Mouse (Mus musculus) forebrain, embryonic 16.5 days (tissue): Measurements from ENCODE around the gene Tmem131. TPM values are rescaled to one million over a fixed set of nuclear protein-coding genes. Genes with fewer than 3 reads are reported as not detected.

ENCODE experiments used
- ATAC-seq: fragments of 200-750 bp; cut with Nextera tagmentation; 2 replicates; pipeline ENCODE4 v1.8.0; 2017; ENCODE audit warnings: mild to moderate bottlenecking, moderate library complexity
- H3K27ac ChIP-seq: fragments of 300-500 bp; sonication (generic); 2 replicates; pipeline ENCODE4 v1.5.1; 2014; ENCODE audit warnings: low read length, control low read depth
- H3K27me3 ChIP-seq: fragments of 300-500 bp; sonication (generic); replicated peaks from 2 replicates; pipeline ENCODE4 v1.6.1; 2014; ENCODE audit warnings: low read length; ENCODE audit not compliant: control insufficient read depth, insufficient read depth
- H3K36me3 ChIP-seq: fragments of 300-500 bp; sonication (generic); 2 replicates; pipeline ENCODE4 v1.6.1; 2014; ENCODE audit not compliant: control insufficient read depth, insufficient read depth
- H3K4me1 ChIP-seq: fragments of 300-500 bp; sonication (generic); replicated peaks from 2 replicates; pipeline ENCODE4 v1.6.1; 2014; ENCODE audit warnings: low read length; ENCODE audit not compliant: control insufficient read depth, insufficient read depth
- H3K4me2 ChIP-seq: fragments of 300-500 bp; sonication (generic); 2 replicates; pipeline ENCODE4 v1.6.1; 2014; ENCODE audit warnings: mild to moderate bottlenecking, low read length, control low read depth
- H3K4me3 ChIP-seq: fragments of 300-500 bp; sonication (generic); replicated peaks from 2 replicates; pipeline ENCODE4 v1.5.1; 2014; ENCODE audit warnings: mild to moderate bottlenecking, low read length, control low read depth
- H3K9ac ChIP-seq: fragments of 300-500 bp; sonication (generic); replicated peaks from 2 replicates; pipeline ENCODE4 v1.6.1; 2014; ENCODE audit warnings: low read depth, low read length, control low read depth
- H3K9me3 ChIP-seq: fragments of 300-500 bp; sonication (generic); 2 replicates; pipeline ENCODE4 v1.6.1; 2016; ENCODE audit warnings: low read length; ENCODE audit not compliant: control insufficient read depth
- WGBS: fragments of 180-500 bp; shearing (Covaris S2); extraction: QIAGEN DNeasy Blood & Tissue Kit; methylation state at CpG from one replicate; pipeline ENCODE4 v1.1.7; 2014; 5-methylcytosine and 5-hydroxymethylcytosine counted together
- polyA plus RNA-seq: library from polyadenylated mRNA; unstranded; fragments of >200 nt; fragmentation: Nextera tagmentation; extraction: Ambion mirVana; gene quantifications from 2 replicates; pipeline ENCODE4 v1.2.1, GENCODE M21; 2015

Tmem131 gene
- polyA plus RNA-seq, 1 experiment from 2014 or later = 14.4 TPM

DNA sequence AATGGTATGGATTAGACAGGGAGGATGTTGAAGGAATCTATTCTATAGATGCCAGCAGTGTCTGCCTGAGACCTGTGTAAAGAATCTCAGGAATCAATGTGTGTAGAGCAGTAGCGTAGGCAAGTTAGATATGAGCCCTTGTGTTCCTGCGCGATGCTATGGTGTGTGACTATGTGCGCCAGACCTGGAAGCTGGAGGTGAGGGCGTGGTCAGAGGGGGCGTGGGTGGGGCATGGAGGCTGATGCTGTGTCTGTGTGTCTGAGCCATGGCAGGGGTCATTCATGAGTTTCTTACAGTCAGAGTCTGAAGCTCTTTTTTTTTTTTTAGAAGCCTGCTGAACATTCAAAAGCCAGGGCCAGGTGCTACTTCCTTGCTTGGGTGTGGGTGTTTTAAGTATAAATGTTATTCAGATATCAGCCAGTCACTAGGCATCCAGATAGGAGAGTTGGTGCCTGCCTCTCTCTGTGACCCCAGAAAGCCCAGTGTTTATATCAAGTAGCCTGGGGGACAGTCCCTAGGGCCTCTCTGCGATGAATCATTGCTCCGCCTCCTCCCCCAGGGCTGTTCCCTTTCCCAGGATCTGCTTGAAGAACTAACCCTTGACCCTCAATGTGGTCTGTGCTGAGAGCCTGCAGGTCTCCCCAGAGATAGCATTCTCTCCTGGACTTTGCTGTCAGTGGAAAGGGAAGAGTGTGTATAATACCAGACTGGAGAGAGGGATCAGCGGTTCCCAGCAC is 171.1 kb downstream of the Tmem131 start:
- WGBS = 88% methylated on average over 9 of the region's 9 CpGs
- no peak for ATAC-seq

DNA sequence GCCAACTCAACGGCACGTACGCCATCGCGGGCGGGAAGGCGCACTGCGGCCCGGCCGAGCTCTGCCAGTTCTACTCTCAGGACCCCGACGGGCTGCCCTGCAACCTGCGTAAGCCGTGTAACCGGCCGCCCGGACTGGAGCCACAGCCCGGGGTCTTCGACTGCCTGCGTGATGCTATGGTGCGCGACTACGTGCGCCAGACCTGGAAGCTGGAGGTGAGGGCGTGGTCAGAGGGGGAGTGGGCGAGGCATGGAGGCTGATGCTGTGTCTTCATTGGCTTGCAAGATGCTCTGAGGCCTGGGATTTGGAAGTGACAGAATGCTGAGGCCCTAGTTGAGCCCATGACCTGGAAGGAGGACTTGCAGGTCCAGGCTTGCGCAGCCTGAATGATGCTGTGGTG is 172.5 kb downstream of the Tmem131 start:
- ATAC-seq = no peak

More for the DNA sequence above, 171.1 kb downstream of the Tmem131 start:
- no peak overlapping the region for H3K9ac ChIP-seq
- no peak overlapping the region for H3K4me3 ChIP-seq
- no peaks in the 10 kb centered on the region for H3K4me1 ChIP-seq
- H3K9me3 ChIP-seq = no peaks in the 10 kb centered on the region
- H3K27me3 ChIP-seq = peaks cover 3% of the 10 kb centered on the region
- no peak overlapping the region for H3K27ac ChIP-seq
- no peaks in the 10 kb centered on the region for H3K36me3 ChIP-seq
- no peak overlapping the region for H3K4me2 ChIP-seq

DNA sequence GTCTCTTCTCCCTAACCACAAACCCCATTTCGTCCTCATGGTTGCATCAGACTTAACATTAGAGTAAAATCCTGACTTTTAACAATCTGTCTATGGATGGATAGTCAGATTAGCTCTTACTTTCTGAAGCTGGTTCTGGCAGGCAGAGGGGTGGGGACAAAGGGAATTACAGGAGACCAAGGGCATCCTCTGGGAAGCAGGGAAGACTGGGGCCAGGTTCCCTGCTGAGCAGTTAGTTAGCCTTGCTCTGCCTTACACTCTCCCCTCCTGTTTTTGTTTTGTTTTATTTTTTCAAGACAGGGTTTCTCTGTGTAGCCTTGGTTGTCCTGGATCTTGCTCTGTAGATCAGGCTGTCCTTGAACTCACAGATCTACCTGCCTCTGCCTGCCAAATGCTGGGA is 173.5 kb downstream of the Tmem131 start:
- no peak overlapping the region for H3K4me3 ChIP-seq
- WGBS = 81% methylated on average over 1 of the region's 1 CpGs
- H3K36me3 ChIP-seq = no peaks in the 10 kb centered on the region
- no peaks in the 10 kb centered on the region for H3K4me1 ChIP-seq
- peaks cover 3% of the 10 kb centered on the region for H3K27me3 ChIP-seq
- no peak overlapping the region for H3K4me2 ChIP-seq
- ATAC-seq = no peak
- no peak overlapping the region for H3K9ac ChIP-seq
- H3K27ac ChIP-seq = no peak overlapping the region
- H3K9me3 ChIP-seq = no peaks in the 10 kb centered on the region

More for the DNA sequence above, 172.5 kb downstream of the Tmem131 start:
- H3K4me2 ChIP-seq = peak overlapping the region; percentile 43
- H3K9me3 ChIP-seq = no peaks in the 10 kb centered on the region
- H3K27ac ChIP-seq = no peak overlapping the region
- H3K36me3 ChIP-seq = no peaks in the 10 kb centered on the region
- H3K4me3 ChIP-seq = peak overlapping the region; percentile 28
- 0 out of 2 replicates have a peak overlapping the region, but pooled peaks have one; percentile 32 for H3K9ac ChIP-seq
- no peaks in the 10 kb centered on the region for H3K4me1 ChIP-seq
- WGBS = 22% methylated on average over 27 of the region's 27 CpGs
- peaks cover 3% of the 10 kb centered on the region for H3K27me3 ChIP-seq

DNA sequence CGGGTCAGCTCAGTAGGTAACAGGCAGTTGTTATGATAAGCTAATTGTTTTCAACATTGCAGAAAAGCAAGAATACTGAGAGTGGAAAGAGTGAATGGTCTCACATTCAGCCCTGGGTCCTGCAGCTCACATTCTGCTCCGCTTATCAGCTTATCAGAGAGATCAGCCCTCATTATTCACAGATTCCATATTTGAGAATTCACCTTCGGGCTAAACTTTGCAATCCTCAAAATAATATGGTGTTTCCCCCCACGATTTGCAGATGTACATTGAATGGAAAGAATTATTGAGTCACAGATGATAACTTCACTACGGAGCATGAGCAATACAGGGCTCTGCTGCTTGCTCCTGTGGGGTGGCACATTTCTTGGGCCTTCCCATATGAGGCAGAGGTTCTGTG is 174.7 kb downstream of the Tmem131 start:
- WGBS = 80% methylated on average over 5 of the region's 5 CpGs
- Histone ChIP-seq H3K4me2 (no peak overlapping the region), H3K36me3 (no peaks in the 10 kb centered on the region), H3K4me3 (no peak overlapping the region), H3K27me3 (peaks cover 3% of the 10 kb centered on the region), H3K27ac (no peak overlapping the region), H3K9me3 (no peaks in the 10 kb centered on the region), H3K9ac (no peak overlapping the region), H3K4me1 (no peaks in the 10 kb centered on the region)
- ATAC-seq = no peak

DNA sequence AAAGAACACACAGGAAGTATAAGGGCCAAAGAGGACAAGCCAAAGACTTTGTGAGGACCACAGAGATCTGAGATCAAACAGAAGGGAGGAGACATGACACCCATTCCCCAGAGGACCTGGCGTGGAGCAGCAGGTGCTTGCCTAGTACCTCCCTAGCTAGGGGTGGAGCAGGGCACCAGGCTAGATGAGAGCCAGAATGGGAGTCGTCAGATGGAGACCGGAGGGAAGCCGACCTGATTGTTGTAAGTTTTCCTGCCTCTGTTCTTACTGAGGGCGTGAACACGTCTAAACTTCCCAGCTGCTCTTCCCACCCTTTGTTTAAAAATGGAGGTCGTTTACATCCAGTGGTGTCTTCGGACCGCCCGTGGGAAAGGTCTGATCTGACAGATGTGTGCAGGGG is 176.1 kb downstream of the Tmem131 start:
- Histone ChIP-seq H3K9me3 (no peaks in the 10 kb centered on the region), H3K27me3 (peaks cover 3% of the 10 kb centered on the region), H3K9ac (no peak overlapping the region), H3K4me1 (no peaks in the 10 kb centered on the region), H3K4me3 (no peak overlapping the region), H3K36me3 (no peaks in the 10 kb centered on the region), H3K27ac (no peak overlapping the region), H3K4me2 (no peak overlapping the region)
- no peak for ATAC-seq
- WGBS = 53% methylated on average over 10 of the region's 10 CpGs

DNA sequence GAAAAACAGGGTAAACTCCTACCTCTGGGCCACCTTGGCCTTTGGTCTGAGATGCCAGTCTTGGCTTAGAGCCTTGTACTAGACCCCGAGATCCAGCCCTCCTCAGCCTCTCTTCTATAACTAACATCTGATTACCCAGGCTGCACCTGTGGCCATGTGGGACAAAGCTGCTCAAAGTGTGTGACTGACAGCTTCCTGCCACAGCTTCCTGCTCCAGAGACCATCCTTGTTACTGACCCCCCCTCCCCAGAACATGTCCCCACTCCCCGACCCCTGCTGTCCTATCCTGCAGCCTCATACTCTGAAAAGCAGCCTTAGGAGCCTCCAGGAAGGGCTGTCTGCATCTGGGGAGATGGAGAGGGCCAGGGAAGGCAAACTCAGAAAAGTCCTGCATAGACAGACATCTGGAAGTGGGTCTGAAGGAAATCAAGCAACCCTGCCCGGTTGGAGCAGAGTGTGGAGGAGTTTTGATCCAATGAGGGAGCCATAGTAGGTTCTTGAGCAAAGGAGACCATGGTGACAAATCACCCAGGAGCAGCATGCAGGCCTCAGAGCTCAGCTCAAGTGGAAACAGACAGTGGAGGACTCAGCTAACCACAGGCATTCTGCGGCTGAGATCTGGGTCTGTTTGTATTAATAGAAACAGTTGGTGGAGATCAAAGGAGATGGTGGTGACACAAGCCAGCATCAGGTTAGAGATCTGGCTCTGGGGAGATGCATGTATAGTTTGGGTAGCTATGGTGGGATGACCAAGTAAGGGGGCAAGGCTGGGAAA is 176.8 kb downstream of the Tmem131 start:
- 74% methylated on average over 4 of the region's 4 CpGs for WGBS
- no peak overlapping the region for H3K27ac ChIP-seq
- no peak overlapping the region for H3K9ac ChIP-seq
- no peaks in the 10 kb centered on the region for H3K4me1 ChIP-seq
- H3K4me3 ChIP-seq = no peak overlapping the region
- ATAC-seq = no peak
- H3K9me3 ChIP-seq = no peaks in the 10 kb centered on the region
- H3K36me3 ChIP-seq = no peaks in the 10 kb centered on the region
- H3K27me3 ChIP-seq = peaks cover 3% of the 10 kb centered on the region
- no peak overlapping the region for H3K4me2 ChIP-seq

DNA sequence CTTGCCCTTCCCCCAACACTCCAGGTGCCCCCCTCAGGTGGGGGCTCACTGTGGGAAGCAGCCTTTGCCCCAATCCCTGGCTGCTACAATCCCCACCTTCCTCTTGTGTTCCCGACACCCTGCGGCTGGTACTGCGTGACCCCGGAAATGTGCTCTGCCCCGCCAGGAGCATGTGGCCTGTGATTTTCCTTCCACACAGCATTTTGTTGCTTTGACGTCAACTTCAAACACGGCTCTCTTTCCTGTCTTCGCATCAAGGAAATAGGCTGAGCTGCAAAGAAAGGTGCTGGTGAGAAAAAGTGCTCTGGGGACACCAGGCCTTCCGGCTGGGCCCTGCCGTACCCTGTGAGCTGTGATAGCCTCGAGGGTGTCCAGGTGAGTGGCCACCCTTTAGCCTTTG is 181.9 kb downstream of the Tmem131 start, which contains the start of gene Zap70:
Gene Zap70, plus strand, starts transcription at position 231 of the 400 bp plus-strand sequence.
- Histone ChIP-seq H3K4me3 (no peak within 1 kb of the TSS), H3K27me3 (no peaks in the 10 kb centered on the region), H3K4me1 (no peaks in the 10 kb centered on the region), H3K4me2 (no peak within 1 kb of the TSS), H3K9me3 (no peaks in the 10 kb centered on the region), H3K27ac (no peak within 1 kb of the TSS), H3K36me3 (no peaks in the 10 kb centered on the region), H3K9ac (no peak within 1 kb of the TSS)
- no peak for ATAC-seq
- WGBS = 84% methylated on average over 11 of the region's 11 CpGs

DNA sequence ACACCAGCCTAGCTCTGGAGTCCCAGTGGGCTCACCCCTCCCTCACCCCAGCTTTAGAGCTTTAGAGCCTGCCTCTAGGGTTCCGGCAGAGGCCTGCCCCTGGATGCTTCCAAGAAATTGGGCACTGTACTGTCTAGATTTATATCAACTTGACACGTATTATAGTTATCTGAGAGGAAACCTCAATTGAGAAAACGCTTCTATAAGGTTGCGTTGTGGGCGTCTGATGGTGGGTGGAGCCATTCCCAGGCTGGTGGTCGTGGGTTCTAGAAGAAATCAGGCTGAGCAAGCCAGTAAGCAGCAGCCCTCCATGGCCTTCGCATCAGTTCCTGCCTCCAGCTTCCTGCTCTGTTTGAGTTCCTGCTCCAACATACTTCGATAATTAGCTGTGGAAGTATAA is 182.4 kb downstream of the Tmem131 start:
- Histone ChIP-seq H3K27me3 (no peaks in the 10 kb centered on the region), H3K36me3 (no peaks in the 10 kb centered on the region), H3K27ac (no peak overlapping the region), H3K9ac (no peak overlapping the region), H3K4me3 (no peak overlapping the region), H3K4me2 (no peak overlapping the region), H3K9me3 (no peaks in the 10 kb centered on the region), H3K4me1 (no peaks in the 10 kb centered on the region)
- ATAC-seq = no peak
- WGBS = 82% methylated on average over 8 of the region's 8 CpGs

DNA sequence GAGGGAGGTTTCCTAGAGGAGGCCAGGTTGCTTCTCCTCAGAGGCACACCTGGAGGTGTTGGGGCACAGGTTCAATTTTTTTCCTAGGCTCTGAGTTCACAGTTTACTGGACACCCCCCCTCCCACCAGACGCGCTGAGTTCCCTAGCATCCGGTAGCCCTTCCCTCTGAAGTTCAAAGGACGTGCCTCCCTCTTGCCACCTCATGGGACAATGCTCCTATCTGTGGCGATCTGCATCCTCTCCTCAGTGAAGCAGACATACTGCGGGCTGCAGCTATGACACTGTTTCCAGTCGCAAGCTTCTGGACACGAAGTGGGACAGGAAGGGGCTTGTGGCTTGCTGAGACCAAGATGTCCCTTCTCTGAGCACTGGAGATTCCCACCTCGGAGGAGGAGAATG is 183.1 kb downstream of the Tmem131 start:
- Histone ChIP-seq H3K4me2 (no peak overlapping the region), H3K27me3 (no peaks in the 10 kb centered on the region), H3K9me3 (no peaks in the 10 kb centered on the region), H3K4me1 (no peaks in the 10 kb centered on the region), H3K9ac (no peak overlapping the region), H3K27ac (no peak overlapping the region), H3K4me3 (no peak overlapping the region), H3K36me3 (no peaks in the 10 kb centered on the region)
- 89% methylated on average over 9 of the region's 9 CpGs for WGBS
- no peak for ATAC-seq
